Mouse (Mus musculus): ENCODE data around the gene Gm13697.

DNA sequence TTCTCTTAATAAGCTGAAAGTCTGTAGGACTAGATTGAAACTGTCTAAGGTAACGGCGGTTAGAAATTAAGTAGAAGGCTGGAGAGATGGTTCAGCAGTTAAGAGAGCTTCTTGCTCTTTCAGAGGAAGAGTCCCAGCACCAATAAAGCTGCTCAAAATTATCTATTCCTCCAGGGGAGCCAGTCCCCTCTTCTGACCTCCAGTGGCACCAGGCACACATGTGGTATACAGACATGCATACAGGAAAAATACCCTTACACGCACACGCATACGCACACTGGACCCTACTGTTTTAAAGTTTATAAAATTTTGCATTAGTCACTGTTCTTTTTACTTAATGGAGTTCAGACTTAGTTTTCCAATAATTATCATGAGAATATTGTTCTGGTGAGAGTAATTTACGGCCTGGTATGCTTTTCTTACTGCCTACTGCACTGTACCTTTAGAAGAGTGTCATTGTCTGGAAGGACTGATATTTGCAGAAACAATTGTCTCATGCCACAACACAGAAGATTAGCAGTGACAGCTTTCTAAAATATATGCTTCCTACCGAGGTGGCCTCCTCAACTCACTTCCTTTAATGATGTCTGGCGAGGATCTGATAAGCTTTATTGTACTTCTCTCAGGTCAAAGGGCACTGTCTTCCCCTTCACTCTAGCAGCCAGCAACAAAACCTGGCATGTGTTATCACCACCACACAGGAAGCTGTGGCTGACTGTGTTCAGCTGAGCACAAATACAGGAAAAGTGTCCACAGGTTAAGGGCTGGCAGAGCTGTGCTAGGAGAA, 35.2 kb downstream of the Gm13697 start:
- TF ChIP-seq POLR2A (IDR thresholded peaks at IDR 0.05; ENCODE audit: low read depth, low read length) (no peak), CTCF (IDR thresholded peaks at IDR 0.05; ENCODE audit: extremely low read depth, insufficient read length, insufficient replicate concordance, low read depth, low read length) (no peak)

All from small intestine, adult 2 months (tissue).